Mouse (Mus musculus): ENCODE results near the gene Gpd1l. TPM values are rescaled to one million over a fixed set of nuclear protein-coding genes. Genes with fewer than 3 reads are reported as not detected.
A peak's percentile ranks its signal among the peaks of the same experiment; 100 is the strongest.
"Not testable (repeated sequence)": the region's sequence is repeated elsewhere in the genome, so short reads cannot be mapped to it uniquely, and the experiment has no call there.

The Gpd1l gene
- 6.6 and 15.2 TPM in 2 replicates for polyA plus RNA-seq (2014; fragmentation: Nextera tagmentation; extraction: Ambion mirVana)

DNA sequence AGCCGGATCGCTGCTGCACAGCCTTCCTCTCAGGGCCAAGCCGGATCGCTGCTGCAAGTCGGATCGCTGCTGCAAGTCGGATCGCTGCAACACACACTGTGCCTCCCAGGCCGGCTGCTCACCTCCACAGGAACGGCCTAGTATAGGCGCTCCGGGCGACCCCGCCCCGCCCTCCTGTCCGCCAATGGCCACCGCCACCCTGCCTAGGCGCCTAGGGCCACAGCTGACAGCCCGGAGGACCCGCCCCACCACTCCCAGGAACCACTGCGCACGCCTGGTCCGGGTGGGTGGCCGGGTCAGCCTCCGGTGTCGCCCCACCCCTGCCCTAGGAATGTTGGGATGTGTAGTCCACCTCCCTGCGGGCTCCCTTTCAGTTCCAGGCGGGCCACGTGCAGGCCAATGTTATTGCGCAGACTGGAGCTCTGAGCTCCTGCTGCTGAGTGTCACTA lies at the start of gene Gpd1l:
TSS of gene Gpd1l (minus strand) at position 265 of the 449 bp plus-strand sequence.
- peaks cover 4% of the 10 kb centered on the region for H3K4me1 ChIP-seq (ENCODE audit: control insufficient read depth, insufficient read depth, low read length)
- peak; percentile 99 for ATAC-seq (ENCODE audit: low FRiP score, low TSS enrichment)
- peak within 1 kb of the TSS; percentile 96 for H3K4me2 ChIP-seq (replicated peaks; ENCODE audit: low read depth, low read length)
- H3K36me3 ChIP-seq (ENCODE audit: control insufficient read depth, insufficient read depth, low read length), result no peaks in the 10 kb centered on the region
- peak within 1 kb of the TSS; percentile 74 for H3K27ac ChIP-seq (ENCODE audit: low read depth, low read length)
- no peaks in the 10 kb centered on the region for H3K27me3 ChIP-seq (ENCODE audit: control insufficient read depth, insufficient read depth, low read length)
- no peaks in the 10 kb centered on the region for H3K9me3 ChIP-seq (ENCODE audit: control insufficient read depth, low read length)
- peak within 1 kb of the TSS; percentile 66 for H3K9ac ChIP-seq (ENCODE audit: low read depth, low read length)
- H3K4me3 ChIP-seq (ENCODE audit: low read length), result peak within 1 kb of the TSS; percentile 75
- under 1% methylated on average over 30 of the region's 30 CpGs for WGBS

DNA sequence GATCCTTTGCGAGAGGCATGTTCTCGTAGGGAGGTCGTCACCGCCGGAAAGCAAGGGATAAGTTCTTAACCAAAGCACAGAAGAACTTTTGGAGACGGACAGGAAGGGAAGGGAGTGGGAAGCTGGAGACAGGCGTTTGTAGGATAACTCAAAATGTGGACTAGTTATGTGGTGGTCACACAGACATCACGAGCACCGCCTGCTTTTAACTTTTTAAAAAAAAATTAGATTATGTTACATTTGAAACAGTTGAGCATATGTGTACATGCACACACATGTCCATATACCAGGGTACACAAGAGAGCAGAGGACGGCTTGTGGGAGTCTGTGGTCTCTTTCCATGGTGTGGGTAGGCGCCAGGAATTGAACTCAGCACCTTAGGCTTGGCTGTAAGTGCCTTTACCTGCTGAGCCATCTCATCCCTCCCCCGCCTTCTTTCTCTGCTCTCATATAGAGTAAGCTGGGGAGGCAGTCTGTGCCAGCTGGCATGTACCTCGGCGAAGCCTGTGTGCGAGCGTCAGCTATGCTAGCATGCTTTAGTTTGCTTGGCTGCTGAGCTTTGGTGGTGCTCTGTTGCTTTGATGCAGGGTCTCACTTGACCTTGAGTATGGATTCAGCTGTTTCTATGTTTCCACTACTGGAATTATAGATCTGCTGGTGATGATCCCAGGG lies 49.0 kb upstream of the Gpd1l start, which contains the start of gene Rps27rt:
TSS of gene Rps27rt (minus strand) at position 51 of the 672 bp plus-strand sequence.
- WGBS, result 95% methylated on average over 16 of the region's 16 CpGs
- Histone ChIP-seq H3K9ac (ENCODE audit: low read depth, low read length) (no peak within 1 kb of the TSS), H3K4me3 (ENCODE audit: low read length) (no peak within 1 kb of the TSS)

DNA sequence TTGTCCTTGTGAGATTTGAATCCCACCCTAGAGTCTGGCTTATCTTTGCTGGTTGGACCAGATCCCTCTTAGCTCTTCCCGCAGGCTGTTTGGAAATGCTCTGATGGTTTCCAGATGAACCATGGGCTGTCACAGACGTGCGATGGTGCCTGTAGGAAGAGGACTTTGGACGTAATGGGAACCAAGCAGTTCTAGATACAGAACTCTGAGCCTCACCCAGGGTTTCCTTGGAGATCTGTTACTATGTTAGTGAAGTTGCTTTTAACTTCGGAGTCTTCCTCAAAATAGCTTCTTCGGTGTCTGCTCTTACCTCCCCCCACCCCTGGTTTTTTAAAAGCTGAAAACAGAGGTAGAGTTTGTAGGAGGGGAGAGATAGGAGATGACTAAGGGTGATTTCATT lies 46.2 kb upstream of the Gpd1l start:
- 0 out of 2 replicates have a peak, but pooled peaks cover 3% of the 10 kb centered on the region for H3K9me3 ChIP-seq (ENCODE audit: control insufficient read depth, low read length)
- no peak overlapping the region for H3K9ac ChIP-seq (ENCODE audit: low read depth, low read length)
- H3K36me3 ChIP-seq (ENCODE audit: control insufficient read depth, insufficient read depth, low read length), result no peaks in the 10 kb centered on the region
- peaks cover 8% of the 10 kb centered on the region; the same call in 1 of the 2 replicates for H3K4me1 ChIP-seq (ENCODE audit: control insufficient read depth, insufficient read depth, low read length)
- H3K4me2 ChIP-seq (replicated peaks; ENCODE audit: low read depth, low read length), result no peak overlapping the region
- ATAC-seq (ENCODE audit: low FRiP score, low TSS enrichment), result no peak
- peaks cover 3% of the 10 kb centered on the region; the same call in 1 of the 2 replicates for H3K27me3 ChIP-seq (ENCODE audit: control insufficient read depth, insufficient read depth, low read length)
- no peak overlapping the region for H3K27ac ChIP-seq (ENCODE audit: low read depth, low read length)
- H3K4me3 ChIP-seq (ENCODE audit: low read length), result no peak overlapping the region
- WGBS, result 64% methylated on average over 6 of the region's 6 CpGs

More for the DNA sequence above, 49.0 kb upstream of the Gpd1l start, which contains the start of gene Rps27rt:
- Histone ChIP-seq H3K27me3 (ENCODE audit: control insufficient read depth, insufficient read depth, low read length) (peaks cover 3% of the 10 kb centered on the region; the same call in 1 of the 2 replicates), H3K4me2 (replicated peaks; ENCODE audit: low read depth, low read length) (no peak within 1 kb of the TSS), H3K9me3 (ENCODE audit: control insufficient read depth, low read length) (0 out of 2 replicates have a peak, but pooled peaks cover 3% of the 10 kb centered on the region), H3K36me3 (ENCODE audit: control insufficient read depth, insufficient read depth, low read length) (no peaks in the 10 kb centered on the region), H3K27ac (ENCODE audit: low read depth, low read length) (no peak within 1 kb of the TSS), H3K4me1 (ENCODE audit: control insufficient read depth, insufficient read depth, low read length) (peaks cover 9% of the 10 kb centered on the region; the same call in 1 of the 2 replicates)
- ATAC-seq (ENCODE audit: low FRiP score, low TSS enrichment), result no peak

DNA sequence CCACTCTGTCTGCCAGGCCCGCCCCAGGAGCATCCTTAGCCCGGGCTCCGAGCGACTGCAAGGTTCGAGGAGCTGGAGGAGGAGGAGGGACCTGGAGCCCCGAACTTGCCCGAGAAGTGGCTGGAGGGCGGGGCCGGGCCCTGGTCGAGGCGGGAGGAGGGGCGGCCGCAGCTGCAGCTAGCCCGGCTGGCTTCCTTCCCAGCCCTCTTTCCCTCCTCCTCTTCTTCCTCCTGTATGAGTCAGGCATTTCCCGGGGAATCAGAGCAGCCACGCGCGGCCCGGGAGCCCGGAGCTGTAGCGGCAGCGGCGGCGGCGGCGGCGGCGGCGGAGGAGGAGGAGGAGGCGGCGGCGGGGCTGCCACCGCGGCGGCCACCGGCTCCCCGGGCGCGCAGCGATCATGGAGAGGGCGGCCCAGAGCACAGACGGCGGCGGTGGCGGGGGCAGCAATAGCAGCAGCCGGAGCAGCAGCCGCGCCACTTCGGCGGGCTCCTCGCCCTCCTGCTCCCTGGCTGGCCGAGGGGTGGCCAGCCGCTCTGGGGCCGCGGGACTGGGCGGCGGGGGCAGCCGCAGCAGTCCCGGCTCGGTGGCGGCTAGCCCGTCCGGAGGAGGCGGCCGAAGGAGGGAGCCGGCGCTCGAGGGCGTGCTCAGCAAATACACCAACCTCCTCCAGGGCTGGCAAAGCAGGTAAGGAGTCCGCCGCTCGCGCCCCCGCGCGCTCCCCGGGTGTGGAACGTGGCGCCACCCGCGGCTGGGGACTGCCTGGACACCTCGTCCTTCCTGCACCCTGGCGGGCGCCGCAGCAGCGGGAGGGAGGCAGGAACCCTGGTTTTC lies 44.7 kb upstream of the Gpd1l start, which contains the start of gene Osbpl10:
TSS of gene Osbpl10 (plus strand) at position 289 of the 831 bp plus-strand sequence.
- peak within 1 kb of the TSS; percentile 47; the same call in 1 of the 2 replicates for H3K27ac ChIP-seq (ENCODE audit: low read depth, low read length)
- under 1% methylated on average over 59 of the region's 86 CpGs for WGBS
- H3K4me1 ChIP-seq (ENCODE audit: control insufficient read depth, insufficient read depth, low read length), result peaks cover 8% of the 10 kb centered on the region; the same call in 1 of the 2 replicates
- peak within 1 kb of the TSS; percentile 86 for H3K9ac ChIP-seq (ENCODE audit: low read depth, low read length)
- peaks cover 3% of the 10 kb centered on the region; the same call in 1 of the 2 replicates for H3K27me3 ChIP-seq (ENCODE audit: control insufficient read depth, insufficient read depth, low read length)
- ATAC-seq (ENCODE audit: low FRiP score, low TSS enrichment), result peak; percentile 84
- H3K9me3 ChIP-seq (ENCODE audit: control insufficient read depth, low read length), result no peaks in the 10 kb centered on the region
- peak within 1 kb of the TSS; percentile 95 for H3K4me2 ChIP-seq (replicated peaks; ENCODE audit: low read depth, low read length)
- no peaks in the 10 kb centered on the region for H3K36me3 ChIP-seq (ENCODE audit: control insufficient read depth, insufficient read depth, low read length)
- peak within 1 kb of the TSS; percentile 76 for H3K4me3 ChIP-seq (ENCODE audit: low read length)

DNA sequence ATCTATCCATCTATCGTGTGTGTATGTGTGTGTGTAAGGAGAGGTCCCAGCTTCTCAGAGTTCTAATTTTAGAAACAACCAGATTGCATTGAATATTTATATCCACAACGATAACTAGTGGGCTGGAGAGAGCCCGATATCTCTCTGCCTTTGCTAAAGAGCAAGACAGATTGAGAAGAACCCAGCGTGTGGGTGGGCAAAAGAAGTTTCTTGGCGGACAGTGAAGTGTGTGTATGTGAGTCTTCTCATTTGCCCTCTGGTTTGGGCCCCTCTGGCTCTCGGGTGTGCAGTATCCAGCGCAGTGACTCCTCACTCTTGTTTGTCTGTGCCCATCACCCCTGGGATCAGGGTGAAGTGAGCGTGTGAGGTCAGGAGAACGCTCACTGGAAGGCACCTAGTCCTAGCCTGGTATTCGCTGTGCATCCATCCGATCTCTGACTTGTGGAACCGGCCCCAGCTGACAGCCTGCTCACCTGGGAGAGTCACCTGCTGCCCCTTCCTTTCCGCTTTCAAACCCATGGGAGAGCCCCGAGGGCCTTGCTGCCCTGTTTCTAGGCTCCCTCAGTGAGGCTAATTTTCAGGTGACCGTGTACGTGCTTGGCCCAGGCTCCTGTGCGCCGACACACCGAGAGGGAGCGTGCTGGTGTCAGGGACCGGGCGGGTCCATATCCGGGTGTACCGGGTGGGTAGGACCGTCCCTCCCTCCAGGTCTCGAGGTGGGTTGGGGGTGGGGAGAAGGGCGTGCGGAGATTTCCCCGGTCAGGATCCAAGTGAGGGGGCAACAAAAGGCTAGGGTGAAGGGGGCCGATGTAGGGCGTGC lies 43.9 kb upstream of the Gpd1l start:
- peak overlapping the region; percentile 95 for H3K4me2 ChIP-seq (replicated peaks; ENCODE audit: low read depth, low read length)
- ATAC-seq (ENCODE audit: low FRiP score, low TSS enrichment), result peak; percentile 69
- WGBS, result 8% methylated on average over 31 of the region's 31 CpGs
- peaks cover 8% of the 10 kb centered on the region; the same call in 1 of the 2 replicates for H3K4me1 ChIP-seq (ENCODE audit: control insufficient read depth, insufficient read depth, low read length)
- H3K9me3 ChIP-seq (ENCODE audit: control insufficient read depth, low read length), result no peaks in the 10 kb centered on the region
- no peak overlapping the region for H3K27ac ChIP-seq (ENCODE audit: low read depth, low read length)
- H3K36me3 ChIP-seq (ENCODE audit: control insufficient read depth, insufficient read depth, low read length), result no peaks in the 10 kb centered on the region
- peaks cover 3% of the 10 kb centered on the region; the same call in 1 of the 2 replicates for H3K27me3 ChIP-seq (ENCODE audit: control insufficient read depth, insufficient read depth, low read length)
- peak overlapping the region; percentile 76 for H3K4me3 ChIP-seq (ENCODE audit: low read length)
- peak overlapping the region; percentile 86 for H3K9ac ChIP-seq (ENCODE audit: low read depth, low read length)

DNA sequence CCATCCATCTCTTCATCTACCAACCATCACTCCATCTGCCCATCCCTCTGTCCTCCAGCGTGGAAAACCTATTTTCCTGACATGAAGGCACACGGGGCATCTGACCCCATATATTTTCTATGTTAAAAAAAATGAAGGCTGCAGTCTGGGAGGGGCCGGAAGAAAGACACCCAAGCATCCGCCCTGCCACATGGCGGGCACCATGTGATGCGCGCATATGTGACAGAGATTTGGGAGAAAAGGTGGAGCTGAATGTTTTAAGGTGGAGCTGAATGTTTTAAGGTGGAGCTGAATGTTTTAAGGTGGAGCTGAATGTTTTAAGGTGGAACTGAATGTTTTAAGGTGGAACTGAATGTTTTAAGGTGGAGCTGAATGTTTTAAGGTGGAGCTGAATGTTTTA lies 32.5 kb upstream of the Gpd1l start:
- WGBS, result 89% methylated on average over 7 of the region's 7 CpGs
- H3K36me3 ChIP-seq (ENCODE audit: control insufficient read depth, insufficient read depth, low read length); H3K9me3 ChIP-seq (ENCODE audit: control insufficient read depth, low read length); H3K27me3 ChIP-seq (ENCODE audit: control insufficient read depth, insufficient read depth, low read length); H3K4me2 ChIP-seq (replicated peaks; ENCODE audit: low read depth, low read length); H3K4me3 ChIP-seq (ENCODE audit: low read length); ATAC-seq (ENCODE audit: low FRiP score, low TSS enrichment); H3K27ac ChIP-seq (ENCODE audit: low read depth, low read length); H3K4me1 ChIP-seq (ENCODE audit: control insufficient read depth, insufficient read depth, low read length); H3K9ac ChIP-seq (ENCODE audit: low read depth, low read length): not testable (repeated sequence)

DNA sequence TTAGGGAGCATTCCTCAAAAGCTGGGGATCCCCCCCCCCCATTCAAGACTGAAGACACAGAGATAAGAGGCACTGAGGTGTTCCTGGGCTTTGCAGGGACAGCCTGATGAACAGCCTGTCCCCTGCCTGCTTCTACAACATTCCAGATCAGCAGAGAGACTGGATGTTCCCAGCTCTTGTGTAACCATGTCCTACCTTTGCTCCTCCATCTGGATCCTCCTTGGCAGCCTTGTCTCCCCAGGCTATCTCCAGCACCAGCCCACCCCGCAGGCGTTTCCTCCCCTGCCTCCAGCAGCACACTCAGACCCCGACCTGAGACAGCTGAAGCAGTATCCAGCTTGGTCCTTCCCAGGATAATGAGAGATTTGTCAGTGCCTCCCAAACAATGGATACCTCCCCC lies 30.3 kb upstream of the Gpd1l start:
- no peaks in the 10 kb centered on the region for H3K27me3 ChIP-seq (ENCODE audit: control insufficient read depth, insufficient read depth, low read length)
- WGBS, result 52% methylated on average over 3 of the region's 3 CpGs
- no peak overlapping the region for H3K27ac ChIP-seq (ENCODE audit: low read depth, low read length)
- H3K4me3 ChIP-seq (ENCODE audit: low read length), result no peak overlapping the region
- no peak overlapping the region for H3K9ac ChIP-seq (ENCODE audit: low read depth, low read length)
- H3K4me1 ChIP-seq (ENCODE audit: control insufficient read depth, insufficient read depth, low read length), result no peaks in the 10 kb centered on the region
- 0 out of 2 replicates have a peak, but pooled peaks cover 2% of the 10 kb centered on the region for H3K9me3 ChIP-seq (ENCODE audit: control insufficient read depth, low read length)
- ATAC-seq (ENCODE audit: low FRiP score, low TSS enrichment), result no peak
- H3K4me2 ChIP-seq (replicated peaks; ENCODE audit: low read depth, low read length), result no peak overlapping the region
- no peaks in the 10 kb centered on the region for H3K36me3 ChIP-seq (ENCODE audit: control insufficient read depth, insufficient read depth, low read length)

DNA sequence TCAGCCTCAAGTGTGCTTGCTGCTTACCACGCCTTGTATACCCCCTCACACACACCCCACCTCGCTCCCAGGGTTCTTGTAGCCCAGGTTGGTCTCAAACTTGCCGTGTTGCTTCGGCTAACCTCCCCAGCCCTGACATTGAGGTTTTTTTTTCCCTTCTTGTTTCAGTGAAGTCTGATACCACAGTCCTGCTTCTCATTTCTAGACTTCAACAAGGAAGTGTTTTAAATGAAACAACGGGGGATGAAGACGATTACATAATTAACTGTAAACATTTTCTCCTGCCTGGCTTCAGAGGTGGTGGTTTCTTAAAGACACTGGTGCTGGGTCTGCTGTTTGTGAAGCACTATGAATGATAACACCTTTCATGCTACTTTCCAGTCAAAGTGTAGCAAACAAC lies 27.1 kb upstream of the Gpd1l start:
- H3K4me2 ChIP-seq (replicated peaks; ENCODE audit: low read depth, low read length), result no peak overlapping the region
- no peak overlapping the region for H3K9ac ChIP-seq (ENCODE audit: low read depth, low read length)
- H3K4me1 ChIP-seq (ENCODE audit: control insufficient read depth, insufficient read depth, low read length), result no peaks in the 10 kb centered on the region
- 0 out of 2 replicates have a peak, but pooled peaks cover 2% of the 10 kb centered on the region for H3K9me3 ChIP-seq (ENCODE audit: control insufficient read depth, low read length)
- ATAC-seq (ENCODE audit: low FRiP score, low TSS enrichment), result no peak
- H3K27ac ChIP-seq (ENCODE audit: low read depth, low read length), result no peak overlapping the region
- H3K27me3 ChIP-seq (ENCODE audit: control insufficient read depth, insufficient read depth, low read length), result no peaks in the 10 kb centered on the region
- 85% methylated on average over 6 of the region's 6 CpGs for WGBS
- no peaks in the 10 kb centered on the region for H3K36me3 ChIP-seq (ENCODE audit: control insufficient read depth, insufficient read depth, low read length)
- no peak overlapping the region for H3K4me3 ChIP-seq (ENCODE audit: low read length)

Measured in kidney, embryonic 14.5 days (tissue).